Mouse (Mus musculus) embryonic fibroblast, embryonic 13.5 days (primary cell): Measurements from ENCODE around the gene Slc4a10.

Experiments used
- CTCF ChIP-seq: IDR thresholded peaks from 2 replicates; pipeline ENCODE4 v1.5.1; 2011; ENCODE audit warnings: mild to moderate bottlenecking, control low read depth, low read length, moderate library complexity, borderline replicate concordance; ENCODE audit not compliant: insufficient read depth
- POLR2A ChIP-seq: IDR thresholded peaks from 2 replicates; pipeline ENCODE4 v1.6.1; 2011; ENCODE audit warnings: low read depth, mild to moderate bottlenecking, control low read depth, low read length, moderate library complexity

DNA sequence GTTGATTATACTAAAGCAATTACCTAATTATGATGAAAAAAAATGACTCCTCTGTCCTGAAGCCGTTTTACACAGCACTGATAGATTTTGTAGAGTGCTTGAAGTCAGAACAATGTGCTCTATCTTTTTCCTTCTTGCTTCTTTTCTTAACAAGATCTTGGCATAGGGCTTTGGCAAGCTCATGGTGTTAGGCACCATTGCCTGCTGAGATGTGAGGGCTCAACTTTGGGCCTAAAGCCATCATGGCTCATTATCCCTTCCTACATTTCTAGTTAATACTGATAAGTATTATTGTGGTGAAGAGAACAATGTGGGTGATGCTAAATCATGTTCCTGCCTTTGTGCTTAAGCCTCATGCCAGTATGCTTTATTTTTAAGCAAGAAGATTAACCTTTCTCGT lies 185.0 kb downstream of the Slc4a10 start:
- no peak for TF ChIP-seq CTCF
- TF ChIP-seq POLR2A, result no peak
